Mouse (Mus musculus) embryo, embryonic 11.5 days (tissue): ENCODE data around the gene Borcs5.
A peak's percentile ranks its signal among the peaks of the same experiment; 100 is the strongest.

Experiments used
- DNase-seq: peaks from one replicate; pipeline ENCODE4 v3.0.0-alpha.2; 2012; ENCODE audit warnings: low read depth, low spot score

Gene Borcs5

GRCm38 (mm10) chr6:134626564-134626963, 12.7 kb upstream of the Borcs5 start:
- no peak for DNase-seq

DNA sequence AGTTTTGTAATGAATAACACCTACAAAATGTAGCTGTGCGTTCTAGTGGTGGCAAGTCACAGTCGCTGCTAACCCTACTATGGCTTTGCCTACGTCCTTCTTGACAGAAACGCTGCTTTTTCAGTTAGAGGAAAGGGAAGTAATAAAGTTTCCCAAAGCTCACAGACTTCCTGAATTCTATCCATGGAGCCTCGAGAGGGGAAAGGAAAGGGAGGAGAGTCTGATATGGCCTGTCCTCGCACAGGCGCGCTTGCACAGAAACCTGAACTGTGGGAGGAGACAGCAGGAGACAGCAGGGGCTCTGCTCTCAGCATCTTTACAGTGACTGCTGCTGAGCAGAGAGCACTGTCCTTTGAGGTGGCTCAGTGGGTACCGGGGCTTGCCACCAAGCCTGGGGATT, 8.9 kb upstream of the Borcs5 start:
- no peak for DNase-seq

DNA sequence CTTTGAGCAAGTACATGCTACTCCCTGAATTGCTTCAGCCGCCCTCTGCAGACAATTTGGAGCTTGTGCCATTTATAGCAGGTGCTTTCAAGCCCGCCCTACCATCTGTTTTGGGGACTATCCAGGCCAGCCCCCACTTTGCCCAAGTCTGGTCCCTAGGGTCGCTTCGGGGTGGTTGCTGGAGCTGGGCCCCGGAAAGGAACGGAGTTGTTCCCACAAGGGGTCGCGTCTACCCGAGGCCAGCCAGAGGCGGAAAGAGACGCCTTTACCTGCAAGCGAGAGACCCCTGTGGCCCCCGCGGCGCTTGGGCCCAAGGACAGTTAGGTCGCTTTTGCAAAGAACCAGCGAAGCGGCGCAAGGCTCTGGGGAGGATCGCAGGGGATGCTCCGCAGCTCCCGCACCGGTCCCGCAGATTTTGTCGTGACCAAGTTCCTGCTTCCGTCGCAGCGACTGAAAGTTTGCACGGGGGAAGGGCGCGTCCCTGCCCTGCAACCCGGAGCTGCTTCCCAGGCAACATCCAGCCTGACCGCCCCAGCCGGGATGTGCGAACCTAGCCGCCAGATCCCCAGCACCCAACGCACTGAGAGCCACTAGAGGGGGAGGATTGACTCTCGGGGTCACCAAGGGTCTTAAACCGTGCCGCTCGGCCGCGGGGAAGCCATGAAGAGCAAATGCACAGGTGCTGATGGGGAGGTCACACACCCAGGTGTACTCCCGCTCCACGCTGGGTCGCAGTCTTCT, 7.2 kb upstream of the Borcs5 start, which contains the start of gene Mansc1:
Gene Mansc1, minus strand, starts transcription at position 542 of the 741 bp plus-strand sequence.
- DNase-seq, result no peak

DNA sequence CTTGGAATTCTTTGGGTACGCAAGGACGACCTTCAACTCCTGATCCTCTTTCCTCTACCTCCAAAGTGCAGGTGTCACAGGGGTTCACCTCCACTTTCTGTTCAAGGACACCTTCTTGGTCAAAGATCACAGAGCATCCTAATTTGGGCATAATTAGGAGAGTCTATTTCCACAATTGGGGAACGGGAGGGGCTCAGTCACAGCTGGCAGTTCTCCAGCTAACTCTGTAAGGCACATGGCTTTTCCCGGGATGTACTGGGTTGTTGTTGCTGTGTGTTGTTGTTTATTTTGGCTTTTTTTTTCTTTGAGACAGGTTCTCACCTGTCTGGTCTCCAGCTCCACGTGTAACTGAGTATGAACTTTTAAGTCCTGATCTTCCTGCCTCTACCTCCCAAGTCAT, 6.6 kb upstream of the Borcs5 start:
- DNase-seq, result no peak

DNA sequence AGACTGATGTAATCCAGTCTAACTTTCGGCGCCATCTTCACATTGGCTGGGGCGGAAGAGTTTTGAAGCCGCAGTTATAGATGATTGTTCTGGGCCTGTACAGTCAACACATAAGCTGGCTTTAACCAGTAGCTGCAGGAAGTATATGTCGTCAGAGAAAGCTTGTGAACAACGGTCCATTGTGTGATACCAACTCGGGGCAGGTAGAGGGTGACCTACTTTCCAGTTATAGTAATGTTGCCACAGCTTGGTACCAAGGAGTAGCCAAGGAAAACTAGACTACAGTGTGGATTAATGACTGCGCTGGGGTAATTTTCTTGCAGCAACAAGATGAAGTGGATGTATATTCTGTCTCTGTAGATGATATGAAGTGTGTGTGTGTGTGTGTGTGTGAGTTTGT, 5.8 kb upstream of the Borcs5 start:
- DNase-seq, result no peak

DNA sequence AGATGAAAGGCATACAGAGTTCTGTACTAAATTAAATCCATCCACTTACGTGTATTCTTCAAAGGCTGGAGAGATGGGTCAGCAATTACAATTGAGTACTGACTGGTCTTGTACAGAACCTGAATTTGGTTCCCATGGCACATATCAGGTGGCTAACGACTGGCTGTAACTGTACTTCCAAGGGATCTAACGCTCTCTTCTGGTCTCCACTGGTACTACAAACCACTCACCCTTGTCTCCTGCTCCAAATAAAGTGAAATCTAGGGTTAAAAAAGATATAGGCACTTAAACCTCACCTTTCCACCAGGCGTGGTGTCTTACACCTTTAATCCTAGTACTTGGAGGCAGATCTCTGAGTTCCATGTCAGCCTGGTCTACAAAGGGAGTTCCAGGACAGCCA, 2.8 kb upstream of the Borcs5 start:
- no peak for DNase-seq

DNA sequence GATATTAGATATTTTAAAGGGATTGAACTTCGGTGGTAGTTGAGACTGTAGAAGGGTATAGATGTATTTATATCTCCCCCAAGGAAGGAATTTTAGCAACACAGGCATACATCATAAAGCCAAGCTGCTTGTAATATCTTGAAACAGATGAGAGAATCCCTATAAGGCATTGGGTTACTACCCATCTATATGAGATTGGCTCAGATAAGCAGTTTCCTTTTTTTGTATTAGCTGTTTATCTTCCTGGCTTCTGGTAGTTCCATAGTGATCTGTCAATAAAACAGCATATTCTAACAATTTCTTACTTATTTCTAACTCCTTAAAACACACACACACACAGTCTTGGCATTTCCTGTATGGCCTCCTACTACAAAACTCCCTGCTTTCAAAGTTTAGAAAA, 590 bp downstream of the Borcs5 start:
- no peak for DNase-seq

GRCm38 (mm10) chr6:134640485-134641475, 1.5 kb downstream of the Borcs5 start:
- DNase-seq, result peak; percentile 93

GRCm38 (mm10) chr6:134641738-134642446, 2.6 kb downstream of the Borcs5 start:
- DNase-seq, result no peak

DNA sequence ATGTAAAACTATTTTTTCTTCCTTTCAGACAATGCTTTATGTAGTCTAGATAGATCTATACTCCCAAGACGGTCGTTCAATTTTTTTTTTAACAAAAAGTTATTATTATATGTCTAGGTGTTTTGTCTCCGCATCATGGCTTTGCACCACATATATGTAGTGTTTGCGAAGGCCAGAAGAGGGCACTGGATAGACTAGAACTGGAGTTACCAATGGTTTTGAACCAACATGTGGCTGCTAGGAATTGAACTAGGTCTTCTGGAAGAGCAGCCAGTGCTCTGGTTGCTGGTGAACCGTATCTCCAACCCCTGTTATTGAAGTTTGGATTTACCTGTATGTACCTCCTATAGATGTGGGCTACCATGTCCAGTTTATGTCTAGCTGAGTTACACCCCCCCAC, 4.0 kb downstream of the Borcs5 start:
- no peak for DNase-seq

GRCm38 (mm10) chr6:134646835-134647234, 7.5 kb downstream of the Borcs5 start:
- DNase-seq, result no peak

GRCm38 (mm10) chr6:134647621-134648020, 8.3 kb downstream of the Borcs5 start:
- DNase-seq, result no peak

DNA sequence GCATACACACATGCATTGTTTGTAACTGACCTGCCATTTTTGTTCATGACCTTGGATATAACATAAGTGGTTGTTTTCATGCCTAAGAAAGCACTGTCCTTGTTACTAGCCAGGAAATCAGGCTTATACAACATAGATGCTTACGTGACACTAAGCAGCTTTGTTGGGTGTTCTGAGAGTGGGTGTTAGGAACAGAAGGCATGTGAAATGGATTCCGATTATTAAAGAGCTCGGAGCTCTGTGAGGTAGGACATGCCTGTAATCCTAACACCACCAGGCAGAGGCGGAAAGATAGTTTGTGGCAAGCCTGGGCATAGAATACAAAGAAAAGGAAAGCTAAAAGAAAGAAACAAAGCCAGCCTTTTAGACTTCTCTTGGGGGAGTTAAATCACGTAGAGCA, 9.0 kb downstream of the Borcs5 start:
- no peak for DNase-seq

GRCm38 (mm10) chr6:134656527-134656926, 17.2 kb downstream of the Borcs5 start:
- no peak for DNase-seq

GRCm38 (mm10) chr6:134659108-134659958, 20.0 kb downstream of the Borcs5 start:
- peak; percentile 42 for DNase-seq

GRCm38 (mm10) chr6:134660714-134661406, 21.6 kb downstream of the Borcs5 start:
- no peak for DNase-seq

- no peak for DNase-seq
Observed at GRCm38 (mm10) chr6:134664573-134664972, 25.3 kb downstream of the Borcs5 start.

DNA sequence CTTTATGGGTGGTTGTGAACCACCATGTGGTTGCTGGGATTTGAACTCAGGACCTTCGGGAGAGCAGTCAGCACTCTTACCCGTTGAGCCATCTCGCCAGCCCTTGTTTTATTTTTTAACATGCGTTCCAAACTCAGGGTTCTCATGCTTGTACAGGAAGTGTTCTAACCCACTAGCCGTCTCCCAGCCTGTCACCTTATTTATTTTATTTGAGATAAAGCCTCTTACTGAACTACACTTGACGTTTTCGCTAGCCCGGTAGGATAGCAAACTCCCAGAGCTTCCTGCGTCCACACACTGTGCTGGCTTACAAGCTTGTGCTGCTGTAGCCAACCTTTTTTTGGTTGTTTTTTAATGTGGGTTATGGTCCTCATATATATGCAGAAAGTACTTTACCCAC, 26.5 kb downstream of the Borcs5 start:
- no peak for DNase-seq

DNA sequence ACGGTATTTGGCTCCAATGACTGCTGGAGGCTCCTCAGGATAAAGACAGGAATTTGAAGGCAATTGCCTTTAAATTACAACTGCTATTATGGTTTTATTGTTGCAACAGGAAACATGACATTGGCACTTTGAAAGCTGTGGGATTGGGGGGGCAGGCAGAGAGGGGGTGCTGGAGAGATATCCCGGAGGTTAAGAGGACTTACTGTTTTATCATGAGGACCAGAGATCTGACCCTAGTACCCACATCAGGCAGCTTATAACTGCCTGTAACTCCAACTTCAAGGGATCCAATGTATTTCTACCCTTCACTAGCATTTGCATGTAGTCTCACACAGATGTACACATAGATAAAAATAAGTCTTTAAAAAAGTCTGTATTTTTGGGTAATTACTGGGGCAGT, 29.2 kb downstream of the Borcs5 start:
- no peak for DNase-seq

DNA sequence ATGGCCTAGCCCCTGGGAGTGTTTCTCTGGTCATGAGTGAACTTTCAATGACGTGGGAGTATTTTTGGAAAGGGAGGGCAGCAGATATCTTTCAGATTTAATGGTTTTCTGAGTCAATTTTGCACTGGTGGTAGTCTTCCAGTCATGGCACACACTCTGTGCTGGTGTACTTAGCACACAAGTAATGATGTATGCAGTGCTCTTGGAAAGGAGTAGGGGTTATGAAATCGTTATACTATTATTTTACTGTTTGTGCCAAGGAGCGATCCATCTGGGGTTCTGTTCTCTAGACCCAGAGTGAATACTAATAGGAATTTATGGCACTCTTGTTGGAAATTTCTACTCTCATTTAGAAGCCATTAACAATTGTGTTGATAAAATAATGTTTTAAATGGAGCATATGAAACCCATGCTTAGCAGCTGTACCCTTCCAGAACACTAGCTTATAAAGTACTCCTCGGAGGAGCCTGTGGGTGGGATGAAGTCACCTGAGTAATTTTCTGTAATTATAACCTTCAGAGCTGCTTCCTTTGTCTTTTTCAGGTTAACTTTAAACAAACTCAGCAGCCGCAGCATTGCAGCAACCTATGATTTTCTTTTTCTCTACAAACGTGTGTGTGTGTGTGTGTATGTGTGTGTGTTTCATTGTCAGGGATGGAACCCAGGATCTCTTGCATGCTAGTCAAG, 30.0 kb downstream of the Borcs5 start:
- no peak for DNase-seq
